Mouse (Mus musculus) heart, embryonic 12.5 days (tissue): ENCODE data around the gene Cmtm3. TPM values are rescaled to one million over a fixed set of nuclear protein-coding genes. Genes with fewer than 3 reads are reported as not detected.
"Not testable (repeated sequence)": the region's sequence is repeated elsewhere in the genome, so short reads cannot be mapped to it uniquely, and the experiment has no call there.

Experiments used
- ATAC-seq: fragments of 200-750 bp; cut with Nextera tagmentation; 2 replicates; pipeline ENCODE4 v1.8.0; 2017; ENCODE audit warnings: moderate TSS enrichment, moderate library complexity; ENCODE audit not compliant: insufficient number of reproducible peaks, low FRiP score
- H3K27ac ChIP-seq: fragments of 300-500 bp; sonication (generic); 2 replicates; pipeline ENCODE4 v1.5.1; 2016; ENCODE audit warnings: mild to moderate bottlenecking, moderate library complexity; ENCODE audit not compliant: poor library complexity, severe bottlenecking
- H3K27me3 ChIP-seq: fragments of 300-500 bp; sonication (generic); replicated peaks from 2 replicates; pipeline ENCODE4 v1.6.1; 2016; ENCODE audit warnings: mild to moderate bottlenecking, moderate library complexity
- H3K36me3 ChIP-seq: fragments of 300-500 bp; sonication (generic); 2 replicates; pipeline ENCODE4 v1.6.1; 2016; ENCODE audit warnings: mild to moderate bottlenecking, moderate library complexity
- H3K4me1 ChIP-seq: fragments of 300-500 bp; sonication (generic); replicated peaks from 2 replicates; pipeline ENCODE4 v1.6.1; 2016; ENCODE audit warnings: mild to moderate bottlenecking
- H3K4me2 ChIP-seq: fragments of 300-500 bp; sonication (generic); 2 replicates; pipeline ENCODE4 v1.6.1; 2016; ENCODE audit warnings: mild to moderate bottlenecking, moderate library complexity
- H3K4me3 ChIP-seq: fragments of 300-500 bp; sonication (generic); 2 replicates; pipeline ENCODE4 v1.5.1; 2016; ENCODE audit warnings: mild to moderate bottlenecking
- H3K9ac ChIP-seq: fragments of 300-500 bp; sonication (generic); 2 replicates; pipeline ENCODE4 v1.6.1; 2016; ENCODE audit warnings: mild to moderate bottlenecking, moderate library complexity
- H3K9me3 ChIP-seq: fragments of 300-500 bp; sonication (generic); replicated peaks from 2 replicates; pipeline ENCODE4 v1.6.1; 2016; ENCODE audit warnings: mild to moderate bottlenecking, moderate library complexity
- WGBS: fragments of 180-500 bp; shearing (Covaris S2); methylation state at CpG from one replicate; pipeline ENCODE4 v1.1.7; 2016; 5-methylcytosine and 5-hydroxymethylcytosine counted together
- polyA plus RNA-seq: library from polyadenylated mRNA; unstranded; fragments of >200 nt; fragmentation: Nextera tagmentation; extraction: Ambion mirVana; gene quantifications from 2 replicates; pipeline ENCODE4 v1.2.1, GENCODE M21; 2016

Cmtm3 gene
- 107 and 112 TPM in 2 replicates for polyA plus RNA-seq

DNA sequence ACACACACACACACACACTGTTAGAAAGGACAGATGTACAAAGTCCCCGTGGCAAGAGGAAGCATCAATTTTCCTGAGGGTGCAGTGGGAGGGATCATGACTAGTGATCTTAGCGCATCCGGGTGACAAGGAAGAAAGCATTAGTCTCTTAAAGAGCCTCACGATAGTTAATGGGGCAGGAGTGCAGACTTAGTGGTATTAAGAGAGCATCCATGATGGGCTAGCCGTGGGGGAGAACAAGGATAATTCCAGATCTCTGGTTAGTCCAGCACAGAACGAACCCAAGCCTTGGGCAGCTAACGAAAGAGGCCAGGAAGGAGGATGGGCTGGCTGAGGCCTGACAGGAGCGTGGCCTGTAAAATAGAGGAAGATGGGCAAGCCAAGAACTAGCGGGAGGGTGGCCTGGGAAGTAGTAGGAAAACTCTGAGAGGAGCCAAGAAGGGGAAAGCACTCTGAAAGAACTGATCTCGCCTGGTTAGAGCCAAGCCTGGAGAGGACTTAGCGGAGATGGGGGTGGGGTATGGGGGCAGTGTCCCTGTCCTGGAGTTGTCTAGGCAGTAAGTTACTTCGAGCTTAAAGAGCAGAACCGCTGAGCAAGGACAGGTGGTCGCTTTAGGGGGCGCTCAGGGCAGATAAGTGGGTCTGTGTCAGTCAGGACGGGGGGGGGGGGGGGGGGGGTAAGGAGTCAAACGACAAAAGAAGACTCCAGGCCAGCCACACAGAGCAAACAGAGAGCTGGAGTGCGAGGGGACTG, at the start of gene Cmtm3:
TSS of gene Cmtm3 (plus strand) at position 182 of the 754 bp plus-strand sequence.
- no peak for ATAC-seq
- Histone ChIP-seq H3K4me2 (peak within 1 kb of the TSS; percentile 88), H3K9ac (peak within 1 kb of the TSS; percentile 93), H3K27ac (peak within 1 kb of the TSS; percentile 91), H3K4me3 (peak within 1 kb of the TSS; percentile 65), H3K4me1 (peaks cover 20% of the 10 kb centered on the region), H3K36me3 (peaks cover 2% of the 10 kb centered on the region), H3K9me3 (no peaks in the 10 kb centered on the region), H3K27me3 (no peaks in the 10 kb centered on the region)
- 22% methylated on average over 15 of the region's 18 CpGs for WGBS

DNA sequence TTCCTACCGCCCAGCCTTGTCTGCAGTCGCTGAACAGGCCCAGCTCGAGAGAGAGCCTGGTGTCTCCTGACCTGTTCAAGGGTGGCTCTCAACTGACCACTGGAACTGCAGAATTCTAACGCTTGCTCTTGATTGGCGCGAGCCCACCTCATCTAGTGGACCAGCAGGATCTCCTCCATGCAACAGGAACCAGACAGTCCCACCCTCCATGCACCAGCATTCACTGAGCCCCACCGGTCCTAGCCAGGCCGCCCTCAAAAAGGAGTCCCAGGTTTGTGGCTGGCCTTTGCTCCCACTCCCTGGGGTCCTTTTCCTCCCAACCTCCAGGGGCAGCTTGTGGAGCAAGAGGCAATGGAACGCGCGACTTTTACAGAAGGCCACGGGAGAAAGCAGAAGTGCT, 46.1 kb upstream of the Cmtm3 start, which contains the start of gene Cmtm2a:
TSS of gene Cmtm2a (minus strand) at position 101 of the 400 bp plus-strand sequence.
- WGBS = 84% methylated on average over 12 of the region's 12 CpGs
- H3K9ac ChIP-seq, H3K27me3 ChIP-seq, H3K4me1 ChIP-seq, ATAC-seq, H3K4me2 ChIP-seq, H3K4me3 ChIP-seq, H3K36me3 ChIP-seq, H3K9me3 ChIP-seq, H3K27ac ChIP-seq: not testable (repeated sequence)

DNA sequence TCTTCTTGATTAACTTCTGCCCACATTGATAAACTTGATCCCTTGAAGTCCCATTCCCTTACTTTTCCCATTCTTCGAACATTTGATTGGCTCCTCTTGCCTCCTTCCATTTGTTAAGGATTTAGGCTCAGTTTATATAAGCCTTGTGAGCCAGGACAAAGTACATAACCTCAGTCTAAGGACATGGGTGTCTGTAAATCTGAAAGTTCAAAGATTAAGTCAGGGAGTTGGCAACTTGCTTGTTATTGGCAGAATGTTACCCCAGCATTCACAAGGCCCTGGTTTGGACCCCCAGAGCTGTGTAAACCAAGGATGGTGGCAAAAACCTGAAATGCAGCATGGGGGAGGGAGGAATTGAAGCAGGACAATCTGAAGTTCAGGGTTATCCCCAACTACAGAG, 44.8 kb upstream of the Cmtm3 start:
- Histone ChIP-seq H3K9ac (no peak overlapping the region), H3K4me2 (no peak overlapping the region), H3K4me3 (no peak overlapping the region), H3K27me3 (no peaks in the 10 kb centered on the region), H3K9me3 (no peaks in the 10 kb centered on the region), H3K4me1 (no peaks in the 10 kb centered on the region), H3K36me3 (no peaks in the 10 kb centered on the region), H3K27ac (no peak overlapping the region)
- ATAC-seq = no peak
- WGBS = 74% methylated on average over 1 of the region's 1 CpGs

DNA sequence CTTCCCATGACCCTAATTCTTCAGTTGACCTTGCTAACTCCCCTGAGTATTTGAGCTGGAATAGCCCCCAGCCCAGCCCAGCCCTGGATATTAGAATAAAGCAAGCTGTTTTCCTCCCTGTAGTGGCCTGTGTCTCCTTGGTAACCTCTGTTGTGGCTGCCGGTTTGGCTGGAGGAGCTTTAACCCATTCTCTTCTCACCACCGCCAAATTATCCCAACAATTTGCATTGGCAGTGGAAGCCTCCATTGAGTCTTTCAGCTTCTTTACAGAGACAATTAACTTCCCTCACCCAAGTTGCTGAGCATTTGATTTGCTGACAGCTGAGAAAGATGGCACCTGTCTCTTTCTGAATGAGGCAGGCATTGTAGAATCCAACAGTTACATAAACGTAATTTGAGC, 37.6 kb upstream of the Cmtm3 start:
- not testable (repeated sequence) for ATAC-seq, H3K36me3 ChIP-seq, H3K4me3 ChIP-seq, H3K27me3 ChIP-seq, H3K4me1 ChIP-seq, H3K27ac ChIP-seq, H3K4me2 ChIP-seq, H3K9ac ChIP-seq, H3K9me3 ChIP-seq
- 19% methylated on average over 3 of the region's 3 CpGs for WGBS

DNA sequence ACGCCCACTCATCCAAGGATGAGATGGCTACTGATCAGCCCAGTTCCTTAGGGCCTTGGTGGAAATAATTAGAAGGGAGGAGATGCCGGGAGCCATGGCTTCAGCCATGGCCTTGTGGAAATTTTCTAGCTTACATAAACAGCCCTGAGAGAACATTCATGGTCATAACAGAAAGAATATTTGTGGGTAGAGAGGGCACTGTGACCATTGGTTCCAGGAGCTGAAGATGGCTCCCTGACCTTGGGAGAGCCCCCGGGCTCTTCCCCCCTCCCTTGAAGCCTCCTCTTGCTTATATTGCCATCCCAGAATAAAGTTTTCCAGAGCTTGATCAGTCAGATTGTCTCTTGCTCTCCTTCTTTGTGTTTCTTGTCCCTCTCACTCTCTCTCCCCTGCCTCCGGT, 36.7 kb upstream of the Cmtm3 start:
- 85% methylated on average over 4 of the region's 4 CpGs for WGBS
- not testable (repeated sequence) for H3K36me3 ChIP-seq, ATAC-seq, H3K4me1 ChIP-seq, H3K4me2 ChIP-seq, H3K9me3 ChIP-seq, H3K27ac ChIP-seq, H3K4me3 ChIP-seq, H3K27me3 ChIP-seq, H3K9ac ChIP-seq

DNA sequence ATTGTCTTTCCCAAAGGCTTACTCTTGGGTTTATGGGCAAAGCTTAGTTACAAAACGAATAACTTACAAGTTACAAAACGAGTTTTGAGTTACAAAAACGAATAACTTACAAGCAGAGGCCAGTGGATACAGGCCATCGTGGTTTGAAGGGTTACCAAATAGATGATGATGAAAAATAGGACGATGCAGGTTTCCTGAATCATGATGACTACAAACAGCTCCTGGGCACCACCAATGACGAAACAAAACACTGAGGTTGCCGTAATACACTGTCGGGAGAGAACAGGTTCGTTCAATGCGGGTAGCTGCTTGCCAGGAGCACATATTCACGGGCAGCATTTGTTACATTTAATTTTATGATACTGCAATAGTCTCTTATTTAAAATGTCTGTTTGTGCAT, 34.2 kb upstream of the Cmtm3 start:
- H3K4me1 ChIP-seq = 0 out of 2 replicates have a peak, but pooled peaks cover 7% of the 10 kb centered on the region
- no peaks in the 10 kb centered on the region for H3K27me3 ChIP-seq
- H3K36me3 ChIP-seq = no peaks in the 10 kb centered on the region
- no peak for ATAC-seq
- WGBS = 79% methylated on average over 11 of the region's 11 CpGs
- no peak overlapping the region for H3K27ac ChIP-seq
- no peak overlapping the region for H3K9ac ChIP-seq
- no peak overlapping the region for H3K4me2 ChIP-seq
- H3K9me3 ChIP-seq = no peaks in the 10 kb centered on the region
- H3K4me3 ChIP-seq = no peak overlapping the region

DNA sequence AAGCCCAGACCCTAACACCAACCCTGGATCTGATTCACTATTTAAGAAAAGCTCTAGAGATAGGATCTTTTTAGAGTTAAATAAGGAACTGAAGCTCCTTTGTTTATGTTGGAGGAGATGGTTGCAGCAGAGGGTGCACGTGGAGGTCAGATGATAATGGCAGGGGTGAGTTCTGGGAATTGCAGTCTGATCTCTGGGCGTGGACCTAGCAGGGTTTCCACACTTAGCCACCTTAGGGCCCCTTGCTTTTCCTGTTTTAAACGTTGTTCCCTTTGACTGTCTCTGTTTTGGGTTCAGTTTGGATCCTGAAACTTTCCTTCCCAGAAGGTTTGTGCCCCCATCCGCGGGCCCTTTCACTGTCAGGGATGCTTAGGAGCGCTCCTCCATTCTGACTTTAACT, 30.9 kb upstream of the Cmtm3 start:
- H3K9ac ChIP-seq, H3K36me3 ChIP-seq, H3K9me3 ChIP-seq, H3K27ac ChIP-seq, H3K4me3 ChIP-seq, H3K4me2 ChIP-seq, H3K27me3 ChIP-seq, H3K4me1 ChIP-seq, ATAC-seq: not testable (repeated sequence)
- 44% methylated on average over 6 of the region's 6 CpGs for WGBS

DNA sequence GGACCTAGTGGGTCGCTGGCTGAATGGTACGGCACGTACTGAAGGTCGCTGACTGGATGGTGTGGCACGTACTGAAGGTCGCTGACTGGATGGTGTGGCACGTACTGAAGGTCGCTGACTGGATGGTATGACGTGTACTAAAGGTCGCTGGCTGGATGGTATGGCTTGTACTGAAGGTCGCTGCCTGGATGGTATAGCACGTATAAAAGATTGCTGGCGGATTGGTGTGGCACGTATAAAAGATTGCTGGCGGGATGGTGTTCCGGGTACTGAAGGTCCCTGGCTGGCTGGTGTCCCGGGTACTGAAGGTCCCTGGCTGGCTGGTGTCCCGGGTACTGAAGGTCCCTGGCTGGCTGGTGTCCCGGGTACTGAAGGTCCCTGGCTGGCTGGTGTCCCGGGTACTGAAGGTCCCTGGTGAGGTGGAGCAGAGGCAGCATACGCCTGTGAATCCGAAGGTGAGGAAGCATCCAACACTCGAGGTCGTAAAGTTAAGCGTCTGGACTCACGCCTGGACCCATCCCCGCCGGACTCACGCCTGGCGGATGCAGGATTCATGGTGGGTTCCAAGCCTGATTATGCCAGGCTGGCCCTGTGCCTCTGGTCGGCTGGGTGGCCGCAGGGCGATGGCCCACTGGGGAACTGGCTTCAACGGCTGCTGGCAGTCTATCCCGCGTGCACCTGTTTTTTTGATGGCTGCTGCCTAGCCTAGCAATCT, 29.6 kb upstream of the Cmtm3 start, which contains the start of the genes Gm45711 and Cmtm1:
TSS of gene Gm45711 (minus strand) at position 641 of the 715 bp plus-strand sequence.
TSS of gene Cmtm1 (minus strand) at position 705 of the 715 bp plus-strand sequence.
- WGBS = 78% methylated on average over 36 of the region's 36 CpGs
- H3K4me3 ChIP-seq, H3K4me1 ChIP-seq, H3K27ac ChIP-seq, H3K36me3 ChIP-seq, H3K4me2 ChIP-seq, H3K9ac ChIP-seq, H3K27me3 ChIP-seq, H3K9me3 ChIP-seq, ATAC-seq: not testable (repeated sequence)

DNA sequence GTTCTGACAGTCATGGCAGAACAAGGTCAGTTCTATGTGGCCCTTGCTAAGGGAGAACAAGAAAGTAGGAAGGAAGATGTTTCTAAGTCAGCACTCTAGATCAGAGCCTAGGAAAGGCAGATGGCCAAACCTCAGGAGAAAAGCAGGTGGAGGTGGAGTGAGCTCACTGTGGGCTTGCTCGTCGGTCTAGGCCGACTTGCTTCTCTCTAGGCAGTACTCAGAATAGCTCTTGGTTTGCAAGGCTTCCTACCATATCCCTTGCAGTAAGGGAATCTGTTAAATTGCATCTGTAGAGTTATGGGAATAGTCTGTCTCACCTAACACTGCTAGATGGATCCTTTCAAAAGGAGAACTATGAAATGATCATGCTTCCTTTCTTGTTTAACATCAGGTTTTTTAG, 27.2 kb upstream of the Cmtm3 start:
- H3K9ac ChIP-seq, H3K9me3 ChIP-seq, H3K36me3 ChIP-seq, ATAC-seq, H3K4me2 ChIP-seq, H3K4me1 ChIP-seq, H3K27ac ChIP-seq, H3K27me3 ChIP-seq, H3K4me3 ChIP-seq: not testable (repeated sequence)
- 78% methylated on average over 3 of the region's 3 CpGs for WGBS

DNA sequence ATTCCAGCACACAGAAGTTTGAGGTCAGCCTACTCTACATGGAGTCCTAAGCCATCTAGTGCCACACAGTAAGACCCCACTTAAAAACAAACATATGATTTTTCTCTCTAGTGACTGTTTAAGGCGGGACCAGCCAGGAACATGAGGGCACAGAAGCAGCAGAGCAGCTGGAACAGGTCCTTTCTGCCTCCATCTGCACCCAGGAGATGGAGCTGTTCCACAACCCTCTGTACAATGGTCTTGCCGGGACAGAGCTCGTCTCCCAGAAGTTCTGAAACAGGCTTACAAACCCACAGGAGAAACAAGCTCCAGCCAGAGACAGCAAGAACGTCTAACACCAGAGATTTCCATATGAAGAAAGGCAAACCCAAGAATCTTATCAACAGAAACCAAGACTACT, 25.9 kb upstream of the Cmtm3 start:
- Histone ChIP-seq H3K9ac (no peak overlapping the region), H3K4me1 (0 out of 2 replicates have a peak, but pooled peaks cover 2% of the 10 kb centered on the region), H3K4me3 (no peak overlapping the region), H3K4me2 (no peak overlapping the region), H3K27ac (no peak overlapping the region), H3K9me3 (no peaks in the 10 kb centered on the region), H3K36me3 (no peaks in the 10 kb centered on the region), H3K27me3 (no peaks in the 10 kb centered on the region)
- WGBS = 50% methylated on average over 4 of the region's 4 CpGs
- no peak for ATAC-seq

DNA sequence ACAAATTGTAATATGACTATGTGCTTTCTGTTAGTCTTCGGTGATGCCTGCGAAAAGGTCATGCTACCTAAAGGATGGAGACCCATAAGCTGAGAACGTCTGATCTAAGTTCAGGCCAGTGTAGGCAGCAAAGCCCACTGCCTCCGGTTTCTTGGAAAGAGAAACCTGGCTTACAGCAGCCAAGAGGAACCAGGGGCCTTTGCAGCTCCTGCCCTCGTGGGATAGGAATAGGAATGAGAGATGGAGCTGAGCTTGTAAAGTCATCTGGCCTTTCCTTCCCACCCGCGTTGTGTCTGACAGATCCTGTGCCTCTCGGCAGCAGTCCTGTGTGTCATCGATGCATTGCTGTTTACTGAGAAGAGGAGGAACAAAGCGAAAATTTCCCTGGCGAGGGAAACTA, 17.9 kb upstream of the Cmtm3 start, which contains the start of gene Gm11020:
TSS of gene Gm11020 (plus strand) at position 301 of the 400 bp plus-strand sequence.
- ATAC-seq, H3K27ac ChIP-seq, H3K4me3 ChIP-seq, H3K9me3 ChIP-seq, H3K4me2 ChIP-seq, H3K4me1 ChIP-seq, H3K27me3 ChIP-seq, H3K9ac ChIP-seq, H3K36me3 ChIP-seq: not testable (repeated sequence)
- 75% methylated on average over 11 of the region's 11 CpGs for WGBS
